Mouse (Mus musculus) MEL (cell line): ENCODE measurements around the gene Bach2. TPM values are rescaled to one million over a fixed set of nuclear protein-coding genes. Genes with fewer than 3 reads are reported as not detected.

Source experiments
- DNase-seq: peaks from one replicate; pipeline ENCODE4 v3.0.0; 2011; ENCODE audit warnings: low read depth, low spot score
- H3K27ac ChIP-seq: 2 replicates; pipeline ENCODE4 v1.5.1; 2012; ENCODE audit warnings: low read depth, mild to moderate bottlenecking, control low read depth, low read length, moderate library complexity; ENCODE audit not compliant: control insufficient read depth
- H3K27me3 ChIP-seq, 2 experiments: fragments of 150-350 bp in 1 of 2; sonication (generic) in 1 of 2; 2 replicates each; pipeline ENCODE4 v1.6.1; 2012; ENCODE audit warnings: low read length in 2 of 2, mild to moderate bottlenecking in 2 of 2, improper control_type of control experiment in 1 of 2, moderate library complexity in 1 of 2; ENCODE audit not compliant: insufficient read depth in 2 of 2, control insufficient read depth in 1 of 2
- H3K36me3 ChIP-seq, 2 experiments: 2 replicates each; pipeline ENCODE4 v1.6.1; 2012 to 2014; ENCODE audit warnings: low read length in 2 of 2, improper control_type of control experiment in 1 of 2, inconsistent platforms in 1 of 2, mild to moderate bottlenecking in 1 of 2; ENCODE audit not compliant: insufficient read depth in 2 of 2, control insufficient read depth in 1 of 2
- H3K4me1 ChIP-seq, 2 experiments: fragments of 150-350 bp in 1 of 2; sonication (generic) in 1 of 2; 2 replicates each; pipeline ENCODE4 v1.6.1; 2012; ENCODE audit warnings: low read length in 2 of 2, improper control_type of control experiment in 1 of 2, mild to moderate bottlenecking in 1 of 2; ENCODE audit not compliant: insufficient read depth in 2 of 2, control insufficient read depth in 1 of 2
- H3K4me3 ChIP-seq, 2 experiments: fragments of 150-350 bp in 1 of 2; sonication (generic) in 1 of 2; 2 replicates each; pipeline ENCODE4 v1.5.1; 2012; ENCODE audit warnings: low read depth in 2 of 2, low read length in 2 of 2, mild to moderate bottlenecking in 2 of 2, moderate library complexity in 2 of 2, control low read depth in 1 of 2, improper control_type of control experiment in 1 of 2; ENCODE audit not compliant: control insufficient read depth in 1 of 2, insufficient read depth in 1 of 2
- H3K79me2 ChIP-seq: 2 replicates; pipeline ENCODE4 v1.6.1; 2012; ENCODE audit warnings: mild to moderate bottlenecking, low read length, moderate library complexity; ENCODE audit not compliant: control insufficient read depth, poor library complexity, insufficient read depth
- H3K9ac ChIP-seq: 2 replicates; pipeline ENCODE4 v1.6.1; 2012; ENCODE audit warnings: low read depth, mild to moderate bottlenecking, control low read depth, low read length, moderate library complexity; ENCODE audit not compliant: control insufficient read depth, poor library complexity, severe bottlenecking
- H3K9me3 ChIP-seq: fragments of 150-350 bp; sonication (generic); replicated peaks from 2 replicates; pipeline ENCODE4 v1.6.1; 2012; ENCODE audit warnings: mild to moderate bottlenecking, low read length, improper control_type of control experiment, moderate library complexity; ENCODE audit not compliant: insufficient read depth
- BHLHE40 ChIP-seq: IDR thresholded peaks from 2 replicates; pipeline ENCODE4 v1.6.1; 2012; ENCODE audit warnings: low read depth, mild to moderate bottlenecking, inconsistent platforms, low read length, improper control_type of control experiment, borderline replicate concordance
- CHD1 ChIP-seq: IDR thresholded peaks from 2 replicates; pipeline ENCODE4 v1.6.1; 2012; ENCODE audit warnings: low read depth, mild to moderate bottlenecking, inconsistent platforms, low read length, improper control_type of control experiment
- CHD2 ChIP-seq: IDR thresholded peaks from 2 replicates; pipeline ENCODE4 v1.6.1; 2011; ENCODE audit warnings: low read length, improper control_type of control experiment
- CTCF ChIP-seq, 3 experiments: IDR thresholded peaks in 2 of 3; conservative IDR thresholded peaks in 1 of 3; 2 replicates each; pipeline ENCODE4 v1.5.1; 2011 to 2012; ENCODE audit warnings: low read length in 3 of 3, low read depth in 2 of 3, mild to moderate bottlenecking in 2 of 3, improper control_type of control experiment in 1 of 3, inconsistent platforms in 1 of 3, mixed read lengths in 1 of 3, moderate library complexity in 1 of 3; ENCODE audit not compliant: control insufficient read depth in 1 of 3, insufficient read depth in 1 of 3, poor library complexity in 1 of 3, severe bottlenecking in 1 of 3
- ELF1 ChIP-seq: IDR thresholded peaks from 2 replicates; pipeline ENCODE4 v1.6.1; 2014; ENCODE audit warnings: low read depth, mild to moderate bottlenecking, inconsistent platforms, low read length, improper control_type of control experiment, moderate library complexity
- EP300 ChIP-seq, 2 experiments: IDR thresholded peaks; 2 replicates each; pipeline ENCODE4 v1.6.1; 2011; ENCODE audit warnings: improper control_type of control experiment in 2 of 2, low read length in 2 of 2, low read depth in 1 of 2, mild to moderate bottlenecking in 1 of 2
- GABPA ChIP-seq: IDR thresholded peaks from 2 replicates; pipeline ENCODE4 v1.6.1; 2012; ENCODE audit warnings: low read depth, mild to moderate bottlenecking, inconsistent platforms, low read length, improper control_type of control experiment, moderate library complexity
- GATA1 ChIP-seq: IDR thresholded peaks from 2 replicates; pipeline ENCODE4 v1.6.1; 2011; ENCODE audit warnings: low read depth, low read length, improper control_type of control experiment
- HCFC1 ChIP-seq: IDR thresholded peaks from 2 replicates; pipeline ENCODE4 v1.6.1; 2012; ENCODE audit warnings: low read depth, mild to moderate bottlenecking, inconsistent platforms, low read length, improper control_type of control experiment, moderate library complexity
- MAFK ChIP-seq: IDR thresholded peaks from 2 replicates; pipeline ENCODE4 v1.6.1; 2011; ENCODE audit warnings: low read depth, mild to moderate bottlenecking, low read length, improper control_type of control experiment, borderline replicate concordance
- MAX ChIP-seq: IDR thresholded peaks from 2 replicates; pipeline ENCODE4 v1.6.1; 2011; ENCODE audit warnings: low read length, improper control_type of control experiment
- MAZ ChIP-seq: IDR thresholded peaks from 2 replicates; pipeline ENCODE4 v1.6.1; 2012; ENCODE audit warnings: low read depth, mild to moderate bottlenecking, inconsistent platforms, low read length, improper control_type of control experiment
- MEF2A ChIP-seq: IDR thresholded peaks from 2 replicates; pipeline ENCODE4 v1.6.1; 2014; ENCODE audit warnings: low read depth, mild to moderate bottlenecking, inconsistent platforms, low read length, improper control_type of control experiment; ENCODE audit not compliant: poor library complexity, insufficient replicate concordance, severe bottlenecking; ENCODE audit errors: extremely low read depth
- MYC ChIP-seq: IDR thresholded peaks from 2 replicates; pipeline ENCODE4 v1.6.1; 2011; ENCODE audit warnings: low read depth, mild to moderate bottlenecking, low read length, improper control_type of control experiment, moderate library complexity
- POLR2A ChIP-seq, 2 experiments: IDR thresholded peaks; 2 replicates each; pipeline ENCODE4 v1.6.1; 2011 to 2012; ENCODE audit warnings: low read length in 2 of 2, mild to moderate bottlenecking in 2 of 2, control low read depth in 1 of 2, improper control_type of control experiment in 1 of 2, low read depth in 1 of 2, moderate library complexity in 1 of 2; ENCODE audit not compliant: control insufficient read depth in 1 of 2, insufficient read depth in 1 of 2, poor library complexity in 1 of 2
- POLR2AphosphoS5 ChIP-seq: IDR thresholded peaks from 2 replicates; pipeline ENCODE4 v1.6.1; 2012; ENCODE audit warnings: low read depth, borderline replicate concordance, mild to moderate bottlenecking, inconsistent platforms, low read length, moderate library complexity, mixed read lengths
- RAD21 ChIP-seq: IDR thresholded peaks from 2 replicates; pipeline ENCODE4 v1.6.1; 2011; ENCODE audit warnings: mild to moderate bottlenecking, low read depth, low read length, improper control_type of control experiment
- TBP ChIP-seq: IDR thresholded peaks from 2 replicates; pipeline ENCODE4 v1.8.0; 2011; ENCODE audit warnings: low read depth, low read length, improper control_type of control experiment
- USF1 ChIP-seq: IDR thresholded peaks from 2 replicates; pipeline ENCODE4 v1.6.1; 2014; ENCODE audit warnings: low read depth, mild to moderate bottlenecking, inconsistent platforms, low read length, improper control_type of control experiment, moderate library complexity
- USF2 ChIP-seq, 2 experiments: IDR thresholded peaks; 2 replicates each; pipeline ENCODE4 v1.6.1; 2011 to 2012; ENCODE audit warnings: improper control_type of control experiment in 2 of 2, low read length in 2 of 2, borderline replicate concordance in 1 of 2, inconsistent platforms in 1 of 2, low read depth in 1 of 2, mild to moderate bottlenecking in 1 of 2; ENCODE audit not compliant: insufficient read depth in 1 of 2
- ZKSCAN1 ChIP-seq: IDR thresholded peaks from 2 replicates; pipeline ENCODE4 v1.6.1; 2012; ENCODE audit warnings: low read depth, mild to moderate bottlenecking, inconsistent platforms, low read length, improper control_type of control experiment, moderate library complexity
- ZMIZ1 ChIP-seq: IDR thresholded peaks from 2 replicates; pipeline ENCODE4 v1.6.1; 2012; ENCODE audit warnings: low read depth, mild to moderate bottlenecking, inconsistent platforms, low read length, improper control_type of control experiment, moderate library complexity
- ZNF384 ChIP-seq: IDR thresholded peaks from 2 replicates; pipeline ENCODE4 v1.6.1; 2012; ENCODE audit warnings: low read depth, mild to moderate bottlenecking, inconsistent platforms, low read length, improper control_type of control experiment
- polyA plus RNA-seq, 2 experiments: library from polyadenylated mRNA; stranded (reverse) in 1 of 2; unstranded in 1 of 2; fragments of >175 nt in 1 of 2; fragments of >200 nt in 1 of 2; gene quantifications; 2 replicates each; pipeline versions ENCODE4 v1.2.1 to v1.2.4; 2012; ENCODE audit warnings: low replicate concordance in 2 of 2, low read depth in 1 of 2; ENCODE audit not compliant: insufficient read length in 2 of 2, insufficient read depth in 1 of 2, missing spikeins in 1 of 2
- total RNA-seq: library from RNA; depleted of rRNA; stranded (reverse); fragments of 300-350 nt; gene quantifications from 2 replicates; pipeline ENCODE4 v1.2.3, GENCODE M21; 2012

Gene Bach2
- total and polyA plus RNA-seq, 3 experiments = 0.04 TPM; not detected in 2

- TF ChIP-seq MAZ = no peak
- no peak for TF ChIP-seq MEF2A
- TF ChIP-seq ZMIZ1 = no peak
- no peak for TF ChIP-seq MAFK
- no peak for TF ChIP-seq RAD21
- no peak for TF ChIP-seq BHLHE40
- TF ChIP-seq EP300 (IDR thresholded peaks at IDR 0.05; ENCODE audit: low read depth in 1 of 2, low read length in 2 of 2) = no peak
- TF ChIP-seq CHD2 = no peak
- TF ChIP-seq USF1 = no peak
- TF ChIP-seq TBP = no peak
- TF ChIP-seq USF2 (IDR thresholded peaks at IDR 0.05; ENCODE audit: borderline replicate concordance in 1 of 2, insufficient read depth in 1 of 2, low read depth in 1 of 2, low read length in 2 of 2) = no peak
- no peak for TF ChIP-seq MYC
- no peak for TF ChIP-seq GABPA
- no peak for TF ChIP-seq HCFC1
- TF ChIP-seq POLR2A (IDR thresholded peaks at IDR 0.05; ENCODE audit: control insufficient read depth in 1 of 2, insufficient read depth in 1 of 2, low read depth in 1 of 2, low read length in 2 of 2, poor library complexity in 1 of 2) = no peak
- no peak for TF ChIP-seq MAX
- TF ChIP-seq ELF1 = no peak
- TF ChIP-seq, all 39 proteins: peak for 0
- Histone ChIP-seq H3K79me2 (no peaks in the 10 kb centered on the region), H3K27me3 (peaks cover 2 to 3% of the 10 kb centered on the region in 2 experiments; a peak in 3 of 4 replicates), H3K27ac (no peak overlapping the region), H3K9ac (no peak overlapping the region), H3K36me3 (no peaks in the 10 kb centered on the region), H3K4me3 (no peak overlapping the region), H3K9me3 (no peaks in the 10 kb centered on the region), H3K4me1 (no peaks in the 10 kb centered on the region)
- no peak for DNase-seq
These were observed 21.0 kb upstream of the Bach2 start for GRCm38 (mm10) chr4:32217593-32217992.

DNA sequence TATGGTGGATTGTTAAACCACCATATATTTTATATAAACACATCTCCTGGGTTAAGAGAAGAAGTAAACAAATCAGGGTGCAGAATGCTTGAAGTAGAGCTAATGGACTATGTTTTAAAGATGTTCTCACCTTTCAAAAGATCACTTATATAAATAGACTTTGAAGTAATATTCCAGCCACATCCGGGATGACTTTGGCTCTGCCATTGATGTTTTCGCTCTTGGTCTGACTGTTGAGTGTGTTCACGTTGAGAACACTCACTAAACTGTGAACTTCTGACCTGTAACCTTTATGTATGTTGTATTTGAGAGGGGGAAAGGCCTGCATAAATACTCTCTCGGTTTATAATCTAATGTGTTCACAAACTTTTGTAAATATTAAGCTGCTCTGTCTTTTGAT lies 20.2 kb upstream of the Bach2 start:
- Histone ChIP-seq H3K36me3 (no peaks in the 10 kb centered on the region), H3K4me1 (no peaks in the 10 kb centered on the region)

More for the DNA sequence above, 20.2 kb upstream of the Bach2 start:
- Histone ChIP-seq H3K4me3 (no peak overlapping the region), H3K27me3 (peaks cover 0 to 4% of the 10 kb centered on the region in 2 experiments; a peak in 2 of 4 replicates), H3K27ac (no peak overlapping the region), H3K9me3 (no peaks in the 10 kb centered on the region), H3K79me2 (no peaks in the 10 kb centered on the region), H3K9ac (no peak overlapping the region)
- no peak for TF ChIP-seq ZKSCAN1
- TF ChIP-seq HCFC1 = no peak
- TF ChIP-seq CHD2 = no peak
- TF ChIP-seq CHD1 = no peak
- no peak for TF ChIP-seq GATA1
- TF ChIP-seq POLR2AphosphoS5 = no peak
- TF ChIP-seq CTCF (IDR thresholded peaks at IDR 0.05 in 2 of 3, conservative IDR thresholded peaks at IDR 0.05 in 1 of 3; ENCODE audit: control insufficient read depth in 1 of 3, insufficient read depth in 1 of 3, low read depth in 2 of 3, low read length in 3 of 3, poor library complexity in 1 of 3, severe bottlenecking in 1 of 3) = no peak
- no peak for TF ChIP-seq ZNF384
- no peak for TF ChIP-seq USF1
- DNase-seq = no peak
